Mouse (Mus musculus): ENCODE measurements at regions not wholly inside any gene's neighbourhood (a gene's known extent, or its start where the extent isn't known, plus 50 kb on each side); places are given as distances from the start of the nearest gene placed in this dataset.

GRCm38 (mm10) chr7:125191313-125191712 lies 253.2 kb upstream of the Kdm8 start:
- no peak overlapping the region for H3K9ac ChIP-seq (ENCODE audit: low read length)
- H3K4me3 ChIP-seq (ENCODE audit: low read length): no peak overlapping the region
- no peak for ATAC-seq (replicated peaks; ENCODE audit: extremely low read depth, insufficient read depth, low FRiP score)
- H3K36me3 ChIP-seq (ENCODE audit: control insufficient read depth, insufficient read depth): no peaks in the 10 kb centered on the region
- no peaks in the 10 kb centered on the region for H3K27me3 ChIP-seq (ENCODE audit: control insufficient read depth, insufficient read depth, low read length)
- no peaks in the 10 kb centered on the region for H3K9me3 ChIP-seq (replicated peaks; ENCODE audit: control insufficient read depth, low read length)
- no peak overlapping the region for H3K27ac ChIP-seq (ENCODE audit: low read length)
- H3K4me1 ChIP-seq (ENCODE audit: control insufficient read depth, insufficient read depth, low read length): no peaks in the 10 kb centered on the region
- no peak overlapping the region for H3K4me2 ChIP-seq (ENCODE audit: low read depth, low read length)

- ATAC-seq (replicated peaks; ENCODE audit: extremely low read depth, insufficient read depth, low FRiP score): no peak
- H3K36me3 ChIP-seq (ENCODE audit: control insufficient read depth, insufficient read depth): no peaks in the 10 kb centered on the region
- no peaks in the 10 kb centered on the region for H3K4me1 ChIP-seq (ENCODE audit: control insufficient read depth, insufficient read depth, low read length)
- no peaks in the 10 kb centered on the region for H3K9me3 ChIP-seq (replicated peaks; ENCODE audit: control insufficient read depth, low read length)
- no peak overlapping the region for H3K9ac ChIP-seq (ENCODE audit: low read length)
- H3K27ac ChIP-seq (ENCODE audit: low read length): no peak overlapping the region
- H3K27me3 ChIP-seq (ENCODE audit: control insufficient read depth, insufficient read depth, low read length): no peaks in the 10 kb centered on the region
- no peak overlapping the region for H3K4me2 ChIP-seq (ENCODE audit: low read depth, low read length)
- WGBS: 64% methylated on average over 6 of the region's 6 CpGs
- no peak overlapping the region for H3K4me3 ChIP-seq (ENCODE audit: low read length)
These were observed 233.0 kb upstream of the Kdm8 start for GRCm38 (mm10) chr7:125211346-125211973.

- no peaks in the 10 kb centered on the region for H3K27me3 ChIP-seq (ENCODE audit: control insufficient read depth, insufficient read depth, low read length)
- 64% methylated on average over 6 of the region's 6 CpGs for WGBS
- H3K4me3 ChIP-seq (ENCODE audit: low read length): no peak overlapping the region
- no peak overlapping the region for H3K9ac ChIP-seq (ENCODE audit: low read length)
- H3K4me1 ChIP-seq (ENCODE audit: control insufficient read depth, insufficient read depth, low read length): no peaks in the 10 kb centered on the region
- no peak overlapping the region for H3K4me2 ChIP-seq (ENCODE audit: low read depth, low read length)
- no peaks in the 10 kb centered on the region for H3K9me3 ChIP-seq (replicated peaks; ENCODE audit: control insufficient read depth, low read length)
- no peak for ATAC-seq (replicated peaks; ENCODE audit: extremely low read depth, insufficient read depth, low FRiP score)
- H3K27ac ChIP-seq (ENCODE audit: low read length): no peak overlapping the region
- H3K36me3 ChIP-seq (ENCODE audit: control insufficient read depth, insufficient read depth): no peaks in the 10 kb centered on the region
These were observed 230.4 kb upstream of the Kdm8 start for GRCm38 (mm10) chr7:125214036-125214435.

- no peak overlapping the region for H3K27ac ChIP-seq (ENCODE audit: low read length)
- H3K27me3 ChIP-seq (ENCODE audit: control insufficient read depth, insufficient read depth, low read length): no peaks in the 10 kb centered on the region
- WGBS: 80% methylated on average over 4 of the region's 4 CpGs
- no peaks in the 10 kb centered on the region for H3K9me3 ChIP-seq (replicated peaks; ENCODE audit: control insufficient read depth, low read length)
- no peak for ATAC-seq (replicated peaks; ENCODE audit: extremely low read depth, insufficient read depth, low FRiP score)
- H3K9ac ChIP-seq (ENCODE audit: low read length): no peak overlapping the region
- no peaks in the 10 kb centered on the region for H3K4me1 ChIP-seq (ENCODE audit: control insufficient read depth, insufficient read depth, low read length)
- no peak overlapping the region for H3K4me2 ChIP-seq (ENCODE audit: low read depth, low read length)
- no peaks in the 10 kb centered on the region for H3K36me3 ChIP-seq (ENCODE audit: control insufficient read depth, insufficient read depth)
- no peak overlapping the region for H3K4me3 ChIP-seq (ENCODE audit: low read length)
These were observed 226.8 kb upstream of the Kdm8 start for GRCm38 (mm10) chr7:125217630-125218029.

GRCm38 (mm10) chr7:125222684-125223083 lies 221.8 kb upstream of the Kdm8 start:
- Histone ChIP-seq H3K27me3 (ENCODE audit: control insufficient read depth, insufficient read depth, low read length) (no peaks in the 10 kb centered on the region), H3K4me1 (ENCODE audit: control insufficient read depth, insufficient read depth, low read length) (no peaks in the 10 kb centered on the region), H3K27ac (ENCODE audit: low read length) (no peak overlapping the region), H3K9me3 (replicated peaks; ENCODE audit: control insufficient read depth, low read length) (no peaks in the 10 kb centered on the region), H3K36me3 (ENCODE audit: control insufficient read depth, insufficient read depth) (no peaks in the 10 kb centered on the region), H3K4me3 (ENCODE audit: low read length) (no peak overlapping the region), H3K9ac (ENCODE audit: low read length) (no peak overlapping the region), H3K4me2 (ENCODE audit: low read depth, low read length) (no peak overlapping the region)
- no peak for ATAC-seq (replicated peaks; ENCODE audit: extremely low read depth, insufficient read depth, low FRiP score)
- 92% methylated on average over 1 of the region's 1 CpGs for WGBS

- H3K4me2 ChIP-seq (ENCODE audit: low read depth, low read length): no peak overlapping the region
- no peak overlapping the region for H3K27ac ChIP-seq (ENCODE audit: low read length)
- H3K4me1 ChIP-seq (ENCODE audit: control insufficient read depth, insufficient read depth, low read length): no peaks in the 10 kb centered on the region
- no peak overlapping the region for H3K4me3 ChIP-seq (ENCODE audit: low read length)
- no peak for ATAC-seq (replicated peaks; ENCODE audit: extremely low read depth, insufficient read depth, low FRiP score)
- no peaks in the 10 kb centered on the region for H3K27me3 ChIP-seq (ENCODE audit: control insufficient read depth, insufficient read depth, low read length)
- H3K9ac ChIP-seq (ENCODE audit: low read length): no peak overlapping the region
- 57% methylated on average over 7 of the region's 7 CpGs for WGBS
- H3K9me3 ChIP-seq (replicated peaks; ENCODE audit: control insufficient read depth, low read length): no peaks in the 10 kb centered on the region
- H3K36me3 ChIP-seq (ENCODE audit: control insufficient read depth, insufficient read depth): no peaks in the 10 kb centered on the region
These were observed 209.6 kb upstream of the Kdm8 start for GRCm38 (mm10) chr7:125234911-125235310.

GRCm38 (mm10) chr7:125237026-125237425 lies 207.4 kb upstream of the Kdm8 start:
- WGBS: 58% methylated on average over 3 of the region's 3 CpGs
- Histone ChIP-seq H3K9me3 (replicated peaks; ENCODE audit: control insufficient read depth, low read length) (no peaks in the 10 kb centered on the region), H3K9ac (ENCODE audit: low read length) (no peak overlapping the region), H3K27ac (ENCODE audit: low read length) (no peak overlapping the region), H3K4me2 (ENCODE audit: low read depth, low read length) (no peak overlapping the region), H3K4me3 (ENCODE audit: low read length) (no peak overlapping the region), H3K36me3 (ENCODE audit: control insufficient read depth, insufficient read depth) (no peaks in the 10 kb centered on the region), H3K4me1 (ENCODE audit: control insufficient read depth, insufficient read depth, low read length) (no peaks in the 10 kb centered on the region), H3K27me3 (ENCODE audit: control insufficient read depth, insufficient read depth, low read length) (no peaks in the 10 kb centered on the region)
- ATAC-seq (replicated peaks; ENCODE audit: extremely low read depth, insufficient read depth, low FRiP score): no peak

- Histone ChIP-seq H3K9me3 (replicated peaks; ENCODE audit: control insufficient read depth, low read length) (no peaks in the 10 kb centered on the region), H3K27me3 (ENCODE audit: control insufficient read depth, insufficient read depth, low read length) (no peaks in the 10 kb centered on the region; the same call in 1 of the 2 replicates), H3K4me1 (ENCODE audit: control insufficient read depth, insufficient read depth, low read length) (no peaks in the 10 kb centered on the region), H3K27ac (ENCODE audit: low read length) (no peak overlapping the region), H3K4me2 (ENCODE audit: low read depth, low read length) (no peak overlapping the region), H3K9ac (ENCODE audit: low read length) (no peak overlapping the region), H3K4me3 (ENCODE audit: low read length) (no peak overlapping the region), H3K36me3 (ENCODE audit: control insufficient read depth, insufficient read depth) (no peaks in the 10 kb centered on the region)
- no peak for ATAC-seq (replicated peaks; ENCODE audit: extremely low read depth, insufficient read depth, low FRiP score)
- WGBS: 67% methylated on average over 3 of the region's 3 CpGs
These were observed 201.5 kb upstream of the Kdm8 start for GRCm38 (mm10) chr7:125243021-125243420.

- Histone ChIP-seq H3K27ac (ENCODE audit: low read length) (no peak overlapping the region), H3K36me3 (ENCODE audit: control insufficient read depth, insufficient read depth) (no peaks in the 10 kb centered on the region), H3K27me3 (ENCODE audit: control insufficient read depth, insufficient read depth, low read length) (no peaks in the 10 kb centered on the region), H3K4me2 (ENCODE audit: low read depth, low read length) (no peak overlapping the region), H3K9me3 (replicated peaks; ENCODE audit: control insufficient read depth, low read length) (no peaks in the 10 kb centered on the region), H3K4me3 (ENCODE audit: low read length) (no peak overlapping the region), H3K9ac (ENCODE audit: low read length) (no peak overlapping the region), H3K4me1 (ENCODE audit: control insufficient read depth, insufficient read depth, low read length) (no peaks in the 10 kb centered on the region)
- ATAC-seq (replicated peaks; ENCODE audit: extremely low read depth, insufficient read depth, low FRiP score): no peak
- 44% methylated on average over 3 of the region's 3 CpGs for WGBS
These were observed 196.1 kb upstream of the Kdm8 start for GRCm38 (mm10) chr7:125248386-125248785.

All from heart, embryonic 16.5 days (tissue).